Mouse (Mus musculus) adipocyte (in vitro differentiated cells): ENCODE results near the gene Gpr4.

ENCODE experiments used
- DNase-seq: peaks from one replicate; pipeline ENCODE4 v3.0.0-alpha.2; 2016; ENCODE audit warnings: low spot score

Gene Gpr4

GRCm38 (mm10) chr7:19265928-19266822, 53.8 kb downstream of the Gpr4 start:
- no peak for DNase-seq

- DNase-seq: no peak
These were observed 54.7 kb downstream of the Gpr4 start for GRCm38 (mm10) chr7:19267051-19267450.

- peak; percentile 46 for DNase-seq
These were observed 56.8 kb downstream of the Gpr4 start for GRCm38 (mm10) chr7:19268993-19269681.

GRCm38 (mm10) chr7:19269721-19270441, 57.5 kb downstream of the Gpr4 start:
- DNase-seq: peak; percentile 62

- peak; percentile 21 for DNase-seq
These were observed 58.3 kb downstream of the Gpr4 start for GRCm38 (mm10) chr7:19270509-19271237.

- peak; percentile 77 for DNase-seq
These were observed 59.2 kb downstream of the Gpr4 start, which contains the start of gene Vasp for GRCm38 (mm10) chr7:19271238-19272172. Vasp (minus strand) TSS chr7:19271817.

GRCm38 (mm10) chr7:19272173-19272764, 59.9 kb downstream of the Gpr4 start:
- peak; percentile 26 for DNase-seq
